Mouse (Mus musculus) C2C12 (cell line): ENCODE measurements around the gene Ap3d1. TPM values are rescaled to one million over a fixed set of nuclear protein-coding genes. Genes with fewer than 3 reads are reported as not detected.

Experiments used
- H3K27me3 ChIP-seq: one replicate; pipeline ENCODE4 v1.6.1; 2011; ENCODE audit not compliant: control insufficient read depth, insufficient read depth, insufficient read length
- H3K36me3 ChIP-seq: one replicate; pipeline ENCODE4 v1.6.1; 2011; ENCODE audit not compliant: control insufficient read depth, insufficient read depth
- H3K4me3 ChIP-seq: one replicate; pipeline ENCODE4 v1.5.1; 2011; ENCODE audit warnings: mild to moderate bottlenecking, control low read depth; ENCODE audit not compliant: poor library complexity, insufficient read depth, severe bottlenecking
- H3K79me2 ChIP-seq: one replicate; pipeline ENCODE4 v1.6.1; 2011; ENCODE audit not compliant: control insufficient read depth, insufficient read depth
- H3K79me3 ChIP-seq: one replicate; pipeline ENCODE4 v1.6.1; 2011; ENCODE audit warnings: low read depth, control low read depth
- H3ac ChIP-seq: one replicate; pipeline ENCODE3; 2011; ENCODE audit warnings: low read depth; ENCODE audit not compliant: control insufficient read depth, insufficient read length
- CEBPB ChIP-seq: IDR thresholded peaks from one replicate; pipeline ENCODE4 v1.6.1; 2011; ENCODE audit warnings: low read depth, mild to moderate bottlenecking, control low read depth, moderate library complexity
- CTCF ChIP-seq: IDR thresholded peaks from one replicate; pipeline ENCODE4 v1.5.1; 2011; ENCODE audit not compliant: control insufficient read depth, insufficient read depth, insufficient read length
- FOSL1 ChIP-seq: IDR thresholded peaks from one replicate; pipeline ENCODE4 v1.8.0; 2011; ENCODE audit warnings: mild to moderate bottlenecking, low read length; ENCODE audit not compliant: poor library complexity, insufficient read depth, severe bottlenecking
- MAX ChIP-seq: IDR thresholded peaks from one replicate; pipeline ENCODE4 v1.6.1; 2011; ENCODE audit warnings: mild to moderate bottlenecking, control low read depth
- MYOD1 ChIP-seq: IDR thresholded peaks from one replicate; pipeline ENCODE4 v1.6.1; 2011; ENCODE audit warnings: low read depth; ENCODE audit not compliant: control insufficient read depth, insufficient read length
- MYOG ChIP-seq: IDR thresholded peaks from one replicate; pipeline ENCODE4 v1.6.1; 2011; ENCODE audit not compliant: control insufficient read depth, insufficient read length; ENCODE audit errors: extremely low read depth
- USF1 ChIP-seq: IDR thresholded peaks from one replicate; pipeline ENCODE4 v1.6.1; 2011; ENCODE audit warnings: low read depth, mild to moderate bottlenecking, control low read depth, moderate library complexity
- polyA plus RNA-seq: library from polyadenylated mRNA; unstranded; fragments of >200 nt; fragmentation: generic; extraction: Trizol; gene quantifications from one replicate; pipeline ENCODE4 v1.2.1, GENCODE M21; 2012; ENCODE audit warnings: missing spikeins

The Ap3d1 gene
- polyA plus RNA-seq, 1 experiment = 51.3 TPM

DNA sequence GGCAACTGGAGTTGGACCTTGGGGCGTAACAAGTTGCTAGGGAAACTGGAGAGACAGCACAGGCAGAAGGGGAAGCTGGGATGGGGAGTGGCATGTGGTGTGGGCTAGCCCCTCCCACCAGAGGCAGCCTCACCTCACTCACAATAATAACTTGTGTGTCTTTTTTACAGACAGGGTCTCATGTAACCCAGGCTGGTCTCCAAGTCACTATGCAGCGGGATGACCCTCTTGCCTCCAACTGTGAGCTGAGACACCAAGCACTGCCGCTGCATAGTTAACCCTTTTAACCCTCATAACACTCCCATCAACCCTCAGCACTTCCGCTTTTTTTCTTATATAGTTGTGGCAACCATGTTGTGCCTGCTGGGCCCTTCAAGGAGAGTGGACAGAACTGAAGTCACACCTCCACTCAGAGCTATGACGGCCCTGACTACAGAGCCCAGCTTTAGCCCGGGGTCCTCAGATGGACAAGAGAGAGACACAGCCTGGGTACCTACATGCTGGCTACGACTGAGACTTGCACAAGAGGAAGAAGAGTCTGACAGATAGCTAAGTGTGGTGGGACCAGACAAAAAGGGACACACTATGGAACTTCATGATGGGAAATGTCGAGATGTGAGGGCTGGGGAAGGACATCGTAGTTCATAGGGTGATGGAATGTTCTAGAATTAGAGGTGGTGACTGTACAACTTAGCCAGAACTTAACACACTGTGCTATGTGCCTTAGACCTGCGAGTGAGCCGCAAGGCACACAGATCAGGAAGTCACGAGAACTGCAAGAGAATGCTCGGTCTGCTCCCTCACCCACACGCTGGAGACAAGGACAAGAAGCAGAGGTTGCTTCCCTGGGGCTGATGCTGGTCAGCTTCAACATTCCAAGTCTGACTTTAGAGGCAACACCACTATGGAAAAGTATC, 49.6 kb downstream of the Ap3d1 start:
- H3K36me3 ChIP-seq = peaks cover 38% of the 10 kb centered on the region
- TF ChIP-seq MYOD1 (no peak), USF1 (no peak), CTCF (no peak), CEBPB (no peak), MYOG (no peak), FOSL1 (no peak), MAX (no peak)

DNA sequence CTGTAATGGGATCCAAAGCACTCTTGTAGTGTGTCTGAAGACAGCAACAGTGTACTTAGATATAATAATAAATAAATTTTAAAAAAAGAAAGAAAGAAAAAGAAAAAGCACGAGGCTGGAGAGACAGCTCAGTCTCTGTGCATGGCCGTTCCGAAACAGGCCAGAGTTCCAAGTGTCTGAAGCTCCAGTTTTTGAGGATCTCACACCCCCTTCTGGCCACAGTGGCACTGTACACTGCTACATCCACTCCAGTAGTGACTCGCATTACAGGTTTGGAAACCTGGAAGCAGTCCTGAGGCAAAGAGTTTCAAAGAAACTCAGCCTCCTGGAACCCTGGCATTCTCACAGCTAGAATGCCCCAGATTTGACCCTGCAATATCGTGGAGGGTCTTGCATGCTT, 54.2 kb downstream of the Ap3d1 start:
- Histone ChIP-seq H3K79me3 (no peaks in the 10 kb centered on the region), H3K4me3 (no peak overlapping the region), H3K36me3 (peaks cover 58% of the 10 kb centered on the region), H3K27me3 (no peaks in the 10 kb centered on the region), H3ac (no peak overlapping the region), H3K79me2 (no peaks in the 10 kb centered on the region)
- TF ChIP-seq FOSL1 = no peak
- no peak for TF ChIP-seq MYOG
- peak; percentile 36 for TF ChIP-seq CTCF
- no peak for TF ChIP-seq USF1
- TF ChIP-seq MYOD1 = no peak
- TF ChIP-seq CEBPB = no peak
- no peak for TF ChIP-seq MAX

More for the DNA sequence above, 49.6 kb downstream of the Ap3d1 start:
- H3K4me3 ChIP-seq = no peak overlapping the region
- H3ac ChIP-seq = no peak overlapping the region
- H3K79me3 ChIP-seq = no peaks in the 10 kb centered on the region
- no peaks in the 10 kb centered on the region for H3K27me3 ChIP-seq
- H3K79me2 ChIP-seq = no peaks in the 10 kb centered on the region

DNA sequence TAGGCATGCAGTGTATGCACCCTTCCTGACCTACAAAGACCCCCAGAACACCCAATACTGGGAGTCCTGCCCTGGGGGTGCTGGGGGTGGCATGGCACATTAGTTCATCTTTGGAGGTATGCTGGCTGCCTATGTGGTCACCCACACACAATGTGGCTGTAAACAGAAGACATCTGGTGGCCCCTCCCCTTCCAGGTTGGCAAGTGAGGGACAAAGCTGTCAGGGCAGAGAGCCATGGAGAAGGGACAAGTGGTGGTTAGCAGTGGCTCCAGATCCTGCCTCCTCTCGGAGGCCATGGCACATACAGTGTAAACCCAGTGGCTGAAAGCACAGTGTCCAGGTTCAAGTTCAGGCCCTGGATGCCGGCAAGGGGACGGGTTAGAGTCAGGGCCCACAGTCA, 55.4 kb downstream of the Ap3d1 start:
- no peak for TF ChIP-seq MYOG
- TF ChIP-seq CEBPB = no peak
- TF ChIP-seq USF1 = no peak
- TF ChIP-seq MAX = no peak
- no peak for TF ChIP-seq CTCF
- TF ChIP-seq MYOD1 = no peak
- TF ChIP-seq FOSL1 = no peak
- Histone ChIP-seq H3ac (no peak overlapping the region), H3K36me3 (peaks cover 58% of the 10 kb centered on the region), H3K79me3 (no peaks in the 10 kb centered on the region), H3K27me3 (no peaks in the 10 kb centered on the region), H3K4me3 (no peak overlapping the region), H3K79me2 (no peaks in the 10 kb centered on the region)

- Histone ChIP-seq H3K36me3 (peaks cover 47% of the 10 kb centered on the region), H3K27me3 (no peaks in the 10 kb centered on the region), H3K79me3 (no peaks in the 10 kb centered on the region), H3K4me3 (no peak overlapping the region), H3K79me2 (no peaks in the 10 kb centered on the region), H3ac (no peak overlapping the region)
- TF ChIP-seq FOSL1 = no peak
- no peak for TF ChIP-seq CTCF
- TF ChIP-seq MAX = no peak
- no peak for TF ChIP-seq MYOG
- TF ChIP-seq USF1 = no peak
- TF ChIP-seq MYOD1 = no peak
- no peak for TF ChIP-seq CEBPB
Measured at GRCm38 (mm10) chr10:80684984-80685383, 57.1 kb downstream of the Ap3d1 start.

GRCm38 (mm10) chr10:80684214-80684613, 57.9 kb downstream of the Ap3d1 start:
- Histone ChIP-seq H3K79me3 (no peaks in the 10 kb centered on the region), H3K79me2 (no peaks in the 10 kb centered on the region), H3K4me3 (no peak overlapping the region), H3K27me3 (no peaks in the 10 kb centered on the region), H3K36me3 (peaks cover 39% of the 10 kb centered on the region), H3ac (no peak overlapping the region)
- TF ChIP-seq MAX (no peak), FOSL1 (no peak), CTCF (peak; percentile 62)
